Mouse (Mus musculus) fat pad, adult 2 months (tissue): ENCODE measurements around the gene Cbr4.

Experiments used
- DNase-seq: peaks from one replicate; pipeline ENCODE4 v3.0.0-alpha.2; 2011; ENCODE audit warnings: low read depth, low spot score; ENCODE audit errors: extremely low read depth

The Cbr4 gene

DNA sequence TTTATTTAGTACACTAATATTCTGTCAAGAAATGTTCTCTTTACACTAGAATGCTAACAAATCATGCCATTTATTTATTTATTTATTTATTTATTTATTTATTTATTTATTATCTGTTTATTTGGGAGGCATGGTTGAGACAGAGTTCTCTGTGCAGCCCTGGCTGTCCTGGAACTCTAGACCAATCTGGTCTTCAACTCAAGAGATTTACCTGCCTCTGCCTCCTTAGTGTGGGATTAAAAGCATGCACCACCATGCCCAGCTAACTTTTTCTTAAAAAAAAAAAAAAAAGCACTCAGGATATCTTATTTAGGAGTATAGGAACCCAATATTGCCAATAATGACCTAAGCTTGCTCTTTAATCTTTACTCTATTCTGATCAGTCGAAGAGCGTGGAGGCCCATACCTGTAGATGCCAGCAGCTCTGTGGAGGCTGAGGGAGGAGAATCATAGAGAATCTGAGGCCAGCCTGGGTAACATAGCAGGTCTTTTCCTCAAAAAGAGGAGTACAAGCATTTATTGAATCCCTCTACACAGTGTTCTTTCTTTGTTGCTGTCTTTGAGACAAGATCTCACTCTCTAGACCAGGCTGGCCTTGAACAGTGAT is 508 bp upstream of the Cbr4 start:
- DNase-seq = no peak

- DNase-seq = no peak
Observed at GRCm38 (mm10) chr8:61488631-61489030, 1.1 kb downstream of the Cbr4 start.

- DNase-seq = no peak
Observed at GRCm38 (mm10) chr8:61497110-61497509, 9.6 kb downstream of the Cbr4 start.

DNA sequence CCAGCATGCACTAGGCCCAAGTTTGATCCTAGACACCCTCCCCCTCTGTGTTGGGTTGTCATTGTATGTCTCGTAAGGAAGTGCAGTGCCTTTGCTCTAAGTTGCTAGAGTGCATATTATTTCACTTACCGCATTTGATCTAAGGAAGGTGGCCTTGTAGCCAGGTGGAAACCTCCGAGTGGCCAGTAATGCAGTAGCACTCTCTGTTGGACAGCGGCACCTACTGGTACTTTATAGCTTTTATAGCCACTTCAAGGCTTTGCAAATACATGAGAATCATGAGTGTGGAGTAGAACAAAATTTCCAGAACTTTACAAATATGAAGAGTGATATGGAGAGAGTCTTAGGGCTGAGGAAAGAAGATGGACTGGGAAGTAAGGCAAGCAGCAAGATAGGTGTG is 11.5 kb downstream of the Cbr4 start:
- no peak for DNase-seq

DNA sequence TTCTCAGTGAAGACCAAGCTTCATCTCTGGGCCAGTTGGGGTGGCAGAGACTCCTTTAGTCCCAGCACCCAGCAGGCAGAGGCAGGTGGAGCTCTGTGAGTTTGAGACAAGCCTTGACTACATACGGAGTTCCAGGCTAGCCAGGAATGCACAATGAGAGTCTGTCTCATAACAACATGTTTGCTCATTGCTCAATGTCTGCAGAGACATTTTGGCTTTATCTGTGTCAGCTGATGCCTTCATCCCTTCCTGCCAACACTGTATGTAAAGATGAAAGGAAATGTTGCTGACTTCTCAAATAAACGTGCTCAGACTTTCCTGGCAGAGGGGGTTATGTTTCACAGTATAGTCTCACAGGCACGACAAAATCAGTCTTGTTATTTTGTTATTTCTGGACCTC is 13.4 kb downstream of the Cbr4 start:
- DNase-seq = no peak

DNA sequence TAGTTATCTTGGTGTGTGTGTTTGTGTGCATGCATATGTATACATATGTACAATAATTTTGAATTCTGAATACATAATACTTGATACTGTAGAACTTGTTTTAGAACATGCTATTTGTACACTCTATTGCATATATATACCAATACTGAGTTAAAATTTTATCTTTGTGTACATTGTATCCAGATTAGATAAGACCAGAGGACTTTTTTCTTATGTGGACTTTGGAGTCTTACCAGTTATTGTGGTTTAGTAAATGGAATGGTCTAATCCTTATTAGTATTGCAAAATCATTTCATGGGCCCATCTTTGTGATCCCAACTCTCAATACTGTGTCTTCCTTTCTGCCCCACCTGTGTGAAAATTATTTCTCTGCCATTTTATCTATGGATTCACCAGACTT is 14.7 kb downstream of the Cbr4 start:
- DNase-seq = no peak

- DNase-seq = no peak
Observed at GRCm38 (mm10) chr8:61515110-61515930, 27.8 kb downstream of the Cbr4 start.

DNA sequence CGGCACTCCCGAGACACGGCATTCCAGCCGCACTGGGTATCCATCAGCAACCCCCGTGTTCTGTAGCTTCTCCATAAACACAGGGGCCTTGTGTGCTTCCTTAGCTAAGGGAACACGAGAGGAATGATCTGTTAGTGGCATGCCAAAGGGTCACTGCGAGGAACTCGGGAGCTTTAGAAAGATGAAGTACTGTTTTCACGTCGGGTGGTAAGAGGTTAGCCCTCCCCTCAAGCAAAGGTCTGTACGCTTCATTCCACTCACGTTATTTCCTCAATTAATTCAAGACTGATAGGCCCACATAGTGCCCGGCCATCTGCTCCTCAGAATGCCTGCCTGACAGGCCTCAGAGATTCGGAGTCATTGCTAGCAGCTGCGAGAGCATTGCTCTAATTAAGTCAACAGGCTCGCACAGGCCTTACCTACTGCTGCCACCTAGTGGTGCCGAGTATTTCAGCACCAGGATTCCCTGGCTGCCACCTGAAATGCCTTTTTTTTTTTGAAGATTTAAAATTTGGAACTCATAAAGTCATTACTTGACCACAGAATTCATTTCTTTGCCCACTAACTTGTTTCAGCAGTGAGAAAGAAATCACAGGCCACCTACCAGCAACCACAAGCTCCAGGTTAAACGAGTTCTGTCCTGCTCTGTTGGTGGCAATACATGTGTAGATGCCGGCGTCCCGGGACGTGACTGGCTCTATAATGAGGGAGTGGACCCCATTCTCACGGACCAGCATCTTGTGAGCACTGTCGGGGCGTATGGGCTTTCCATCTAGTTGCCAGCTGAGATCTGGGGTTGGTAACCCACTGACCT is 28.6 kb downstream of the Cbr4 start:
- no peak for DNase-seq

DNA sequence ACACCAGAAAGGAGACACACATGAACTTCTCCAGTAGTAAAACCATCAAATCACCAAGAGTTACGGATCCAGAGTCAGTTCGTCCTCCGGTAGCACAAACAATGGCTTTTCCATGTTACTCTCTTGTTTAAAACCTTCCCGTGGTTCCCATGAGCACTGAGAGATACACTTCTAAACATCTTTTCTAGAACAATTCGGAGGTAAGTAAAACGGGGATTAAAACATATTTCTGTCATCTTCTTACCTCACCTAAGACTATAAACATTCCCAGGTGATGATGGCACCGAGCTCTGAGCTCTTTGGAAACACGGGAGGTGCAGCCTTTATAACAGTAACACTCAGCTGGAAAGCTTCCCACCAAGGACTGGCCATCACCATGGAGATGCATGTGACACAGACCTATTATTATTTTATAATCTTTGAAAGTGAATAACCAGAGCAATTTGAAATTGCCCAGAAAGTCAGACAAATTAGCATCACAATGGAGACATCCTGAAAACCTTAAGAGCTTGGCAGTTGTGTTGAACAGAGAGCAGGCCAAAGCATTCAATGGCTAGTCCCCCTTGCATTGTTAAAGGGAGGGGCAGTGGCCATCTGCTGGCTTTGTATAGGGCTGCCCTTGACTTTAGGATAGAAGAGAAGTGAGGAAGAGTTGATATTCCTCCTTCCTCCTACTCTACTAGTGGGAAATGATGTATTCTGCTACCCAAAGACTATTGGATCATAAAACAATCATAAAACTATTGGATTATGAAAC is 29.4 kb downstream of the Cbr4 start:
- no peak for DNase-seq

DNA sequence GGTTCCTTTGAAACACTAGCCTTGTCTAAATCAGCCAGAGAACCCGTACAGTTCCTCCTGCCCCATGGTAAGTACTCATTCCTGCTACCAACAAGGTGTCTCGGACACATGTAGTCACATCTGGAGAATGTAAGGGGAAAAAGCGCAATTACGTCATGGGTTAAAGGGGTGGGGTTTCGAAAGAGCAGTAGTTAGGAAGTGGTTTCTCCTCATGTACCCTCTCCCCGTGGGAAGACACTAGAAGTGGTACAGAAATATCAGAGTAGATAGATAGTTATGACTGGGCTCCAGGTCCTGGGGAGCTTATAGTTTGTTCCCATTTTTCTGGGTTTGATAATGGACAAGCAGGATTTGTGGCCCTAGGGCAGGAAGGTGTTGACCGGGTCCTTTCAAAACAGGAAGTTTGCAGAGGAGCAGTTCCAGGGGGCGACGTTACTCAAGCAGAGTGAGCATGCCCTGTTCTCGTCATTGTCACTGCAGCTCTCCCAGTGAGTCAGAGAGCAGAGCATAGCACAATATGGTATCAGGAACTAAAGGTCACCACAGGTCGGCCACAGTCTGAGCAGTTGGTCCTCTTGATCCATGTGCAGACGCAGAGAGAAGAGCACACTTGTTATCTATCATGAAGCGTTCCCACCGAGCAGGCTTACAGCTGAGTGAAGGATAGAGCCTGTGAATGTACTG is 30.1 kb downstream of the Cbr4 start:
- DNase-seq = no peak

DNA sequence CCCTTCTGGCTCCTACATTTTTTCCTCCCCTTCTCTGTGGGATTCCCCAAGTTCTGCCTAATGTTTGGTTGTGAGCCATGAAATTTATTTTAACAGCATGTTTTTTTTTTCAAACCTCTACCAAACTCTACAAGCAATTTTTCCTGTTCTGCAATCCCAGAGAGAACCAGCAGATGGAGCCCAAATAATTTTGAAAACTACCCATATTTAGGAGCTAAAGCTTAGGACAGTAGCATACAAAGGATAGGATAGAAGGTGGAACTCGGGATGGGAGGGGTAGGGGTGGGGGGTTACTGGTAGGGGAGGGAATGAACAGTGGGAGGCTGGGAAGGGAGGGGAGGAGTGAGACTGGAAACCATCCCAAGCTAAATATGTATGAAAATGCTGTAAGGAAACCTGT is 34.6 kb downstream of the Cbr4 start:
- DNase-seq = no peak

- no peak for DNase-seq
Observed at GRCm38 (mm10) chr8:61527037-61527436, 39.5 kb downstream of the Cbr4 start.

GRCm38 (mm10) chr8:61528197-61528596 is 40.7 kb downstream of the Cbr4 start:
- no peak for DNase-seq

DNA sequence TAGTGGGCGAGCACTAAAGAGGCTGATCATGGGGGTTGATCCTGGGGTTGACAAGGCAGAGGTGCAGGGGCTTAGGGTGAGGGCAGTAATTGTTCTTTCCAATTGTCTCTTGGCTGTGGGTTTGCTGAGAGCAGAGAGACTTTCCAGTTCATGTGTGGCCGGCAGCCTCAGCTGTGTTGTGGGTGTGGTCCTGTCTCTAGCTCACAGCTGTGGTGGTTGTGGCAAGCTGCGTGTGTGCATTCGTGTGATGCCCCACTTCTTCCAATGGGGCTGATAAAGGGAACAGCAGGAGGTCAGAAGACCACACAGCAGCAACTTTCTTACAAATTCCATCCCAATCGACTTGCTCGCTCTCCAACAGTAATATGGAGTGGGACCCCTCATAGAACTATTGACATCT is 41.1 kb downstream of the Cbr4 start:
- DNase-seq = no peak

GRCm38 (mm10) chr8:61531944-61532795 is 44.6 kb downstream of the Cbr4 start:
- no peak for DNase-seq

DNA sequence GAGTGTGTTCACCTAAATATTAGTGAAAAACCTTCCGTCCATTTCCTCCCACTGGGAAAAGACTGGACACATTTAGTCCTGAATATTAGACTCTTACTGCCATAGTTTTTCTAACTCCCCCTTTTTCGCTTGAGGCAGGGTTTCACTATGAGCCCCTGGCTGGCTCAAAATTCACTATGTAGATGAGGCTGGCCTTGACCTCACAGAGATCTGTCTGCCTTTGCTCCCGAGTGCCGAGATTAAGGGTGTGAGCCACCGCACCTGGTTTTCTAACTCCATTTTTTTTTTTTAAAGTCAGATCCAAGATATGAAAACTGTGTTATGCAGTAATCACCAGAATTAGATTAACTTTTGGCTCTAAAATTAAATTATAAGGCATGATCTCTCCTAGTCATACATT is 45.3 kb downstream of the Cbr4 start:
- DNase-seq = no peak

- DNase-seq = no peak
Observed at GRCm38 (mm10) chr8:61533356-61533926, 45.9 kb downstream of the Cbr4 start.

DNA sequence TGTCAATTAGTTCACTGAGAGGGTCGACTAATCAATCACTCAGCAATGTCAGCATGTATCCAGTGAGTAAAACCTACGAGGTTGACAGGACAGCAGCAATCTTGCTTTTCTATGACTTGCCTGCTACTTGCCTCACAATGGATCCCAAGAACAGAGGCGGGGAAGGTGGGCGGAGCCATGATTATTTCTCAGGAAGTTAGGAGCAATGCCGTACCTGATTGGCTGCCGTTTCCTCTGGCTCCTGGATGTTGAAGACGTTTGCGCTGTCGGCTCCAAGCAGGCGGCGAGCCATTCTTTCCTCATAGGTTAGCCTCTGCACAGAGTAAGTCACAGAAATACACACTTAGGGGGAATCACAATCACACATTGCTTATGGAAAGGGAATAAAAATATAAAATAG is 47.9 kb downstream of the Cbr4 start:
- DNase-seq = no peak

DNA sequence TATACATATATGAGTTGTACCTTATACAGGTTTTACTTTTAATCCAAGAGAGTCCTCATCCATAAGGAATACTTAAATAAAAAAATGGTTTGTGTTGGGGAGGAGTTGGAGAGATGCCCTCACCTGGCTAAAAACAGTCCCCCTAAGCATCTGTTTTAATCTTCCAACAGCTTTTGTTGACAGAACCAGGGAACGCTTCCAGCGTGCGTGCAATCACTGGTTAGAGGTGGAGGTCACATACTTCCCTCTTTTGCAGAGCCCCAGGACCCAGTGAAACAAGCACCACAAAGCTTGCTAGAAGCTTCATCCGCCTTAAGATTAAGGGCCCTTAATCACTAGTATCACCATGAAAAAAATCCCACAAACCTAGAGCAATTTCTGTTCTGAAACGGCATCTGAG is 49.9 kb downstream of the Cbr4 start:
- no peak for DNase-seq
